Mouse (Mus musculus): ENCODE measurements at regions not wholly inside any gene's neighbourhood (a gene's known extent, or its start where the extent isn't known, plus 50 kb on each side); places are given as distances from the start of the nearest gene placed in this dataset.

DNA sequence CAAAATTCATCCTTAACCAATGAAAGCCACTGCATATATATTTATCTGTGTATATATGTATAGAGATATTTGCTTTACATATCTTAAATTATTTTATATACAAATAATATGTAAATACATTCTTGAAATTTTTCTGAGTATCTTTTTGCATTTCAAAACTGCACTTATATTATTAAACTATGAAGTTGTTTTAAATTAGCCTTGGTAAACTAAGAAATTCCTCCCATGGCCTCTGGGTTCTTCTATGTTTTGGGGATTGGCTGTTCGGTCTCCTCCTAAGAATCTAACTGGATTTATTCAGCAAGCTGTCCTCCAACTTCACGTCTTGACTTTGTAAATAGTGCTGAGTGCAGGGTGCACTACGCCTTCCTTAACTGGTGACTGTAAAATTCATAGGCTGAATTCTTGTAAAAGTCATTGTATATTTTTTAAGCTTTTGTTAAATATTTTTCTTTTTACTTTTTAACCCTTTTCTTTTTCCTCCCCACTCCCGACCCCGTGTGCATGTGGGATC lies 249.6 kb upstream of the Nfe2l3 start:
- DNase-seq, result no peak

DNA sequence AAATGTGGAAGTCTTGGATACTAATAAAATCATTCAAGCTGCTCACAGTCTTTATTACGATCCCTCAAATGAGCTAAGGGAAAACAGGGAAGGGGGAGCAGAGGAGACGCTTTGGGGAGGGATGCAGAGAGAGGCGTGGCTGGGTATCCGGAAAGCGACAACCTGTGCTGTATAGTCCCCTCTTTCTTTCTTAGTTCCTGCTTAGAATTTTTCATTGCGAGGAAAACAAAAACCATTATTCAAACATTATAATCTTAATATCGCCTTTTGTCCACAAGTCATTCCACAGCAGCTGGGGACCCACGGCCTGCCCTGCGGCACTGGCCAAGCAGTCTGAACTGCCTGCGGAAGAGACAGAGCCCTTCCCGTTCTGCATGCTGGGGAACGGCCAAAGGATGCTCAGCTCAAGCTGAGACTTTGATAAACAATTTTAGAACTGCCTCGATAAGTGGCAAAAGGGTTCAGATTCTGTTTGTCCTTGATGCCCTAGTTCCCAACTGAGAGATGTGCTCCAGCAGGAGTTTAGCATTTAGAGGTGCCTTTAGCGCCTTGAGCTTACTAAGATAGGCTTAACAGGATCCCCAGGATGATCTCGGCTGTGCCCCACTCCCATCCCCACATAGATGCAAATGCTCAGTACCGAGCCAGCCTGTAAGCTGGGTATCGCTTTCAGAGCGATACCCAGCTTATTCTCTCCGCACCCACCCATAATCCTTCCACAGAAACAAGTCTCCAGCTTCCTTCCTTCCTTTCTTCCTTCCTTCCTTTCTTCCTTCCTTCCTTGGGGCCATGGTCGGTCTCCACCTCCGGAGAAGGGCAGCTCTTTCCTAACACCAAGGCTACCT lies 248.7 kb upstream of the Nfe2l3 start:
- DNase-seq, result no peak

DNA sequence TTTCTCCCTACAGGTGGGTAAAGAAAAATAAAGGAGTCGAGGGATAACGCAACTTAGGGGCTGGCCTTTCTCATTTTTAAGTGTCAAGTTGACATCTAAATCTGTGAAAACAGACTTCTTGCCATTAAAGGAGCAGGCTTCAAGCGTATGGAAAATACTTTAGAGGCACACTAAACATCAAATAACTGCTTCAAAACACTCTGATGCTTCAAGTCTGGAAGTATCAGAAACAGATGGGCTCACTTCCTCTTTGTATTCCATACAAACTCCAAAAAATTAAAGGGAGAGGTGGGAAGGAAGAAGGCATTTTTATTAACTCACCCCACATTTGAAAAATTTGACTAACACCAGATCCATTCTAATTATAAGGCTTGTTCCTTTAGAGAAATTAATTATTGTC lies 248.0 kb upstream of the Nfe2l3 start:
- DNase-seq, result no peak

DNA sequence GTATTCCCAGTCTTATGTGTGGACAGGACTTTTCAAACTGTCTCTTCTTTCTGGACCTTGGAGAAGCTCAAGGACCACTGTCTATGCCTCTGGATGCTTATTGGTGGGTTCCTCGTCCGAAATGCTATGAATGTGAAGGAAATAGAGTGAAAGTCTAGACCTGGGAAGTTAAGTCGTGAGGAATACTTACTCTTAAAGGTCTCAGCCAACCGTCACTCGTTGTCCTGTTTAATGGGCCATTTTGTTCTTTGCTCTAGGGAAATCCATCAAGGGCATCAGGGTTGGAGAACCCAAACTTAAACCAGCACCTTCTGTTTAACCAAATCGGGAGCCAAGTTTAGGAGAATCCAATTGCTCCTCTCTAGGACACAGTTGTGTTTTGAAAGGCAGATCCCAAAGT lies 247.3 kb upstream of the Nfe2l3 start:
- no peak for DNase-seq

GRCm38 (mm10) chr6:51189173-51189572 lies 243.3 kb upstream of the Nfe2l3 start:
- DNase-seq, result no peak

DNA sequence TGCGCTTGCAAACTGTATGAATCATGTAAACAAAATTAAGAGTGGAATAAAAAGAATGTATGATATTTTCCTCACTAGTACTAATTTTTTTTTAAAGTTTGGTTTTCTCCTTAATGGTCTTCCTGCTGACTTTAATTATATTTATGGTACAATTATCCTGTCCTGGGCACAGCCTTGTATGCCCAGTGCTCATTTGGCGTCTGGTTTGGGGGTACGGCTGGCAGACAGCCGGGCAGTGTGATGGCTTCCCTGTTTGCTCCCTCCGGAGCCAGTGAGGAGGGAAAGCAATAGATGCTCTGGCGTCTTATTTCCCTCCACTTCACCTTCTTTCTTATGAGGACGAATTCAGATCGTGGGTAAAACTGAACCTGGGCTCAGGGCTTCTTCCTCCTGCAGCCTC lies 239.6 kb upstream of the Nfe2l3 start:
- no peak for DNase-seq

- DNase-seq, result no peak
These were observed 239.1 kb upstream of the Nfe2l3 start for GRCm38 (mm10) chr6:51193356-51193755.

DNA sequence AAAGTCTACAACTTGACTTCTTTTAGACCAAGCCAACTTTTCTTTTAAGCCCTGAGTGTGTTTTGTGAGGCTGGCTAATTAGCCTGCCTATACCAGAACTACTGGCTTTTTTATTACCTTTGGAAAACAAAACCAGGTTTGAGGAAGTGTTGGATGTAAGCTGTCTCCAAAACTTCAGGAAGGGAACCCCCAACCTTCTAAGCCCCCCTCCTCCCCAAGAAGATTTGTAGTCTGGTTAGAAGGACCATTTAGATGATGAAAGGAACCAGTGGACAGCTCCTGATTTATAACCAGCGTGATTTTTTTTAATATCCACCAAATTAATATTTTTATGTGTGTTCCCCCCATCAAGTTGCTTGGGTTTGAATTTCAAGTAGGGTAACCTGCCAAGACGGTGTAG lies 236.1 kb upstream of the Nfe2l3 start:
- no peak for DNase-seq

- DNase-seq, result no peak
These were observed 235.3 kb upstream of the Nfe2l3 start for GRCm38 (mm10) chr6:51197000-51197774.

DNA sequence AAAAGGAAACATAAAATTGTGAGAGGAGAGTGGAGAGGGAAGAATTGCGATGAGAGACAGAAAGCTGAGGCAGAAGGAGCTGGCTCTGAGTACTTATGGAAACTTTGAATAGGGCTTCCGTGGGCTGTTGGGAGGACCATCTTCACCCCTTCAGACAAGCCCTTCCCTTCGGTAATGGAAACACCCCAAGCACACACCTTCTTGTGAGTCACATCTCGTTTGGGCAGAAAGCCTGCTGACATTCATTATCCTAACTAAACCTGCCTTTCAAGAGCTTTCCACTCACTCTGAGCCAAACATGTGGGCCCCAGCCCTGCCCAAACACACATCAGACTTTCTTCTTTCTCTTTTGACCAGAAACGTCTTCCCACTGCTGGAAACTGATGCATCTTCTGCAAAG lies 232.3 kb upstream of the Nfe2l3 start:
- DNase-seq, result no peak

- DNase-seq, result no peak
These were observed 231.6 kb upstream of the Nfe2l3 start for GRCm38 (mm10) chr6:51200837-51201236.

GRCm38 (mm10) chr6:51204306-51204705 lies 228.2 kb upstream of the Nfe2l3 start:
- DNase-seq, result no peak

- no peak for DNase-seq
These were observed 227.1 kb upstream of the Nfe2l3 start for GRCm38 (mm10) chr6:51205411-51205810.

GRCm38 (mm10) chr6:51206712-51207505 lies 225.6 kb upstream of the Nfe2l3 start:
- DNase-seq, result peak; percentile 79

DNA sequence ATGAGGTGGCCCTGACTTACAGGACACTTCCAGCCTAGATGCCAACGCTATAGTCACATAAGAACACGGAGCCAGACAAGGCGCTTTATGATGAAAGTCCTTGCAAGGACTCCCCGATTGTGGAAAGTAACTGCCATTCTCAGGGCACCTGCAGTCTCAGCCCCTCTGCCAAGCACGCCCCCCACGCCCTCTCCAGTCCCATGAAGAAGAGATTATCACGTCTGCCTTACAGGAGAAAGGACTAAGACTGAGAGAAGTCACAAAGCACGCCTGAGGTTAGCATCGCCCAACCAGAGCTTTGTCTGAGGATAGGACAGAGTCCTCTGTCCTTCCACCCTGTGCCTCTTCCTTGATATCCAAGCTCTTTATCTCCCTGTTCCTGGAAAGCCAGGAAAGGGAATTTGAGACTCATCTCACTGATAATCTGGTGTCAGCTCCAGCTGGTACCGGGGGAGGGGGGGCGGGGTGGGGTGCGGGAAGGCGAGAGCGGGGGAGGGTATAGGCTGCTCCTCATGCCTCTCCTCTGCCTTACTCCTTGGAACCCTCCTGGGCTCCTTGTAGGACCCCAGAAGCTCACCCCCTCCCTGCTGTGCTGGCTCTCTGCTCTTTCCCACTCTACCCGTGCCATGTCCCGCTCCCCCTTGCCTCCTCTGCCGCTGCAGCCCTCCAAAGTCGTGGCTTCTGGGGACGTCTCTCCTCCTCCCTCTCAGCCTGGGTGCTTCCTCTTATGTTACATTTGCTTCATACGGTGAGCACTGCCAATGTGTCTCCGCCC lies 224.7 kb upstream of the Nfe2l3 start:
- no peak for DNase-seq

DNA sequence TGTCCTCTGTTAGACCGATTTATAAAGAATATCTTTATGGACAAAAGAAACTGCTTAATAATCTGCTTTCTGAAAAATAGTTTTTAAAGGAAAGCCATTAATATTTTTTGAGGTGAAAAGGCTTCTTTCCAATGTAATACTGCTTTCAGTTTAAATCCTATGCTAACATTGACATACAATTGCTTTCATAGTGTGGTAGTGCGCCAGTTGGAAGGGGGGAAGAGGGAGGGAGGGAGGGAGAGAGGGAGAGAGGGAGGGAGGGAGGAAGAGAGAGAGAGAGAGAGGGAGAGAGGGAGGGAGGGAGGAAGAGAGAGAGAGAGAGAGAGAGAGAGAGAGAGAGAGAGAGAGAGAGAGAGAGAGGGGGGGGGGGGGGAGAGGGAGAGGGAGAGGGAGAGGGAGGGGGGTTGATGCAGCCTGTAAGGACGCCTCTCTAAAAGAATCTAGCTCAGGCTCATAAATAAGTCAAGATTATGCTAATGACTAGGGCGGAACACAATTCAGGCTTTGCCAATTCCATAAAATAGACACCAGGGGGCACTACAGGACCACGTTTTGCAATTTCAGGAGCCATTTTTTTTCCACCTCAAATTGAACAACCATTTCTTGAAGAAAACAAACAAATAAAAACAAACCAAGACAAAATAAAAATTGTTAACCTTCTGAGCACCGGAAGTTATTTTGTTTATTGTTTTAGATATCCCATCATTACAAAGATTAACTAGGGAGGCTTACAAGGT lies 223.6 kb upstream of the Nfe2l3 start:
- peak; percentile 63 for DNase-seq

DNA sequence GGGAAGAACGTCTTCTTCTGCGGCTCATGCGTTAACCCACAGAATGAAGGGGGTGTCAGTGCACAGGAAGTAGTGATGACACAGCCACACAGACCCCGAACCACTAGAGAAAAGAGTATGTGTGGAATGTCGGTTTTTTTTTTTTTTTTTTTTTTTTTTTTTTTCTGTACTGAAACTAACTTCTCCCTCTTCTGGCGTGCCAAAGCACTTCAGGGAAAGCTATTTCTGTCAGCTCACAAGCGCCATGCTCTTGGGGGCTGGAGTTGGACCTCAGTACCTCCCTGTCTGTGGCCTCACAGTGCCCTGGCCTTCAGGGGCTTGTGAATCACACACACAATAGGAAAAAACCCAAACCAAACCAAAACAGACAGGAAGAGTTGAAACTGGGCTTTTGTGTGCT lies 221.1 kb upstream of the Nfe2l3 start:
- peak; percentile 64 for DNase-seq

GRCm38 (mm10) chr6:51212216-51212615 lies 220.3 kb upstream of the Nfe2l3 start:
- no peak for DNase-seq

DNA sequence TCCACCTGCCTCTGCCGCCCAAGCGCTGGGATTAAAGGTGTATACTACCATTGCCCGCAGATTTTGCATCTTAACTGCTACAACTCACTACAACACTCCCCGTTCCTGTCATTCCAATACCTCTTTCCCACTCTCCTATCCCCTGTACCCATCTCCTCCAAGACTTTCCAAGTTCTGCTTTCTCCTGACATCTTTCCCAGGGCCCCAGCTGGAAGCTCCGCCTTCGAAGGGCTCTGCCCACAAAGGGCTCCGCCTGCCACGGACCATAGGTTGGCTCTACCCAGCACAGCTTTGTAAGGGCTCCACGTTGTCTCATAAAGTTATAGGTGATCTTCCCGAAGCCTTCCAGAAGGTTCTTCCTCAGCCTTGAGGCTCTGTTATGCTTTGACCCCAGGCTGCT lies 217.1 kb upstream of the Nfe2l3 start:
- DNase-seq, result no peak

- peak; percentile 94 for DNase-seq
These were observed 216.0 kb upstream of the Nfe2l3 start for GRCm38 (mm10) chr6:51216472-51216871.

DNA sequence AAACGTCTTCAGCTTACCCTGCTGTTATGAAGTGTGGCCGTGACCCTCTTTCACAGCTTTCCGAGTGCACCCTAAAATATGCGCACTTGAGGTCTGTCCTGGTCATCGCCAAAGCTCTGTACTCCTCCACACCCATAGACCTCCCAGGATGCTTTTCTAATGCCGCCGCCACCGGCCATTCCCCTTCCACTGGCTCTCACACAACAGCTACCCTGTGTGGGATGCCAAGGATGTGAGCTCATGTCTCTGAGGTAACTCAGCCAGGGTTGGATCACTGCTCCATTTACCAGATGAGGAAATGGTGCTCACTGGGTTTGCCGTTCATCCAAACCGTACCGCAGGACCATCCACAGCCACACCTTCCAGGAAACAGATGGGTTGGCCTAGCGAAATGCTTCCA lies 212.8 kb upstream of the Nfe2l3 start:
- no peak for DNase-seq
